24 mouse cellular contexts compared by ENCODE assay signal in the genomic region with DNA sequence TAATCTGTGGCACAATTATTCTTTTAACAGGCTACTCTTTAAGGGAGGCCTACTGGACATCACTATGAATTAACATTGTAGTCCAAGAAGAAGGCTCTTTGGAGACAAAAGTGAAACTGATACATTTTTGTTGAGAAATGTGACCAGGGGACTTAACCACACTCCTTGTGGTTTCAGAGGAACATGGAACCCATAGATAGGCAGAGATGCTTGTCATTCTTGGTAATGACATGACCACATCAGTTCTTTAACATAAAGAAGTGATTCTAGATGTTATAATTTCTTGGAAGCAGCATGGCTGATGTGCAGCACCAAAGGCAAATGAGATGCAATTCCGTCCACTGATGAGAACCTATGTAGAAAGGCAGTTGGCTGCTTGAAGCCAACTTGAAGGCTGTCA.
A peak's percentile ranks its signal among the peaks of the same experiment; 100 is the strongest.
DNase-seq lines count a peak whose midpoint lies in the region; ATAC-seq and TF ChIP-seq lines count a peak whose summit lies in the region.
"Had no signal": no experiment of that assay in that cellular context is flagged by ENCODE, and none has a peak within 500 bp of the region (broad histone marks: within the 10 kb centered on the region; RNA-seq: fewer than 3 reads in every experiment).

No protein-coding gene starts in this region.

- H3K27me3 ChIP-seq in stomach, embryonic 16.5 days (ENCODE audit: control insufficient read depth, insufficient read depth, low read length), result no peaks in the 10 kb centered on the region
- no peaks in the 10 kb centered on the region for H3K27me3 ChIP-seq in stomach, postnatal 0 days (ENCODE audit: control insufficient read depth, insufficient read depth, low read length)
- H3K27me3 ChIP-seq in neural tube, embryonic 15.5 days (replicated peaks), result no peaks in the 10 kb centered on the region
- H3K27me3 ChIP-seq: forebrain, embryonic 13.5 days; heart, embryonic 15.5 days; hindbrain, embryonic 13.5 days; Patski had no signal

- H3K36me3 ChIP-seq in stomach, embryonic 16.5 days (ENCODE audit: control insufficient read depth, insufficient read depth, low read length), result no peaks in the 10 kb centered on the region
- H3K36me3 ChIP-seq in stomach, postnatal 0 days (ENCODE audit: control insufficient read depth, insufficient read depth, low read length), result no peaks in the 10 kb centered on the region
- H3K36me3 ChIP-seq in neural tube, embryonic 15.5 days, result no peaks in the 10 kb centered on the region
- H3K36me3 ChIP-seq: embryonic facial prominence, embryonic 10.5 days; heart, embryonic 15.5 days; hindbrain, embryonic 13.5 days had no signal

- H3K4me1 ChIP-seq in stomach, embryonic 16.5 days (ENCODE audit: control insufficient read depth, insufficient read depth, low read length), result peaks cover 9% of the 10 kb centered on the region
- no peaks in the 10 kb centered on the region; the same call in 1 of the 2 replicates for H3K4me1 ChIP-seq in stomach, postnatal 0 days (replicated peaks; ENCODE audit: control insufficient read depth, insufficient read depth)
- H3K4me1 ChIP-seq in neural tube, embryonic 15.5 days, result no peaks in the 10 kb centered on the region
- H3K4me1 ChIP-seq: embryonic facial prominence, embryonic 10.5 days; forebrain, embryonic 13.5 days; heart, embryonic 15.5 days; hindbrain, embryonic 13.5 days had no signal

- no peak overlapping the region for H3K9ac ChIP-seq in stomach, embryonic 16.5 days (ENCODE audit: low read length)
- no peak overlapping the region for H3K9ac ChIP-seq in stomach, postnatal 0 days (ENCODE audit: low read length)
- H3K9ac ChIP-seq in neural tube, embryonic 15.5 days (replicated peaks), result no peak overlapping the region
- H3K9ac ChIP-seq: forebrain, embryonic 13.5 days; forebrain, postnatal 0 days; heart, embryonic 15.5 days; hindbrain, embryonic 13.5 days had no signal

- no peaks in the 10 kb centered on the region for H3K9me3 ChIP-seq in stomach, embryonic 16.5 days (replicated peaks; ENCODE audit: control insufficient read depth, low read length)
- no peaks in the 10 kb centered on the region for H3K9me3 ChIP-seq in stomach, postnatal 0 days (ENCODE audit: control insufficient read depth, low read length)
- no peaks in the 10 kb centered on the region for H3K9me3 ChIP-seq in neural tube, embryonic 15.5 days (replicated peaks)
- H3K9me3 ChIP-seq: embryonic facial prominence, embryonic 10.5 days; forebrain, embryonic 13.5 days; heart, embryonic 15.5 days; hindbrain, embryonic 13.5 days had no signal

- WGBS in stomach, embryonic 16.5 days, result 90% methylated on average over 1 of the region's 1 CpGs
- WGBS in stomach, postnatal 0 days, result 96% methylated on average over 1 of the region's 1 CpGs
- 86% methylated on average over 1 of the region's 1 CpGs for WGBS in neural tube, embryonic 15.5 days

- H3K4me3 ChIP-seq in stomach, embryonic 16.5 days (replicated peaks; ENCODE audit: low read length), result no peak overlapping the region
- no peak overlapping the region for H3K4me3 ChIP-seq in stomach, postnatal 0 days (ENCODE audit: low read depth, low read length)
- H3K4me3 ChIP-seq in neural tube, embryonic 15.5 days (replicated peaks), result no peak overlapping the region
- H3K4me3 ChIP-seq: embryonic facial prominence, embryonic 10.5 days; forebrain, embryonic 13.5 days; gastrocnemius, adult 2 months; heart, adult 2 months; heart, embryonic 15.5 days; hindbrain, embryonic 13.5 days had no signal

- H3K27ac ChIP-seq in stomach, embryonic 16.5 days (ENCODE audit: low read length), result peak overlapping the region; percentile 11; the same call in 1 of the 2 replicates
- no peak overlapping the region for H3K27ac ChIP-seq in stomach, postnatal 0 days (replicated peaks)
- H3K27ac ChIP-seq in neural tube, embryonic 15.5 days (replicated peaks), result no peak overlapping the region
- H3K27ac ChIP-seq: embryonic facial prominence, embryonic 10.5 days; forebrain, embryonic 13.5 days; gastrocnemius, adult 2 months; heart, adult 2 months; heart, embryonic 15.5 days; hindbrain, embryonic 13.5 days; hindbrain, postnatal 0 days had no signal

- no peak for DNase-seq in stomach, postnatal 0 days (ENCODE audit: low spot score)
- DNase-seq in retina, embryonic 14.5 days (ENCODE audit: low spot score), result no peak
- no peak for DNase-seq in ovary, adult 18-20 months (ENCODE audit: low spot score)
- DNase-seq: adrenal gland, adult 2 months; adrenal gland, postnatal 25 days; cerebellum, adult 18-20 months; cerebellum, adult 9-11 months; cerebellum, postnatal 36 days; forebrain, postnatal 0 days; gastrocnemius, adult 2 months; gastrocnemius, postnatal 25 days; heart, adult 2 months; heart, postnatal 14 days had no signal

- no peak for ATAC-seq in stomach, embryonic 16.5 days (ENCODE audit: insufficient read depth, low FRiP score)
- ATAC-seq in stomach, postnatal 0 days (ENCODE audit: low FRiP score, low TSS enrichment), result no peak
- ATAC-seq in granulocyte monocyte progenitor cell, adult 5-6 weeks (replicated peaks; ENCODE audit: poor library complexity, severe bottlenecking), result peak; percentile 76
- peak; percentile 68 for ATAC-seq in megakaryocyte progenitor cell, adult 5-6 weeks (replicated peaks; ENCODE audit: poor library complexity)
- ATAC-seq in neural tube, embryonic 15.5 days (ENCODE audit: low FRiP score), result no peak
- ATAC-seq: forebrain, embryonic 13.5 days; forebrain, postnatal 0 days; hindbrain, postnatal 0 days; Patski had no signal

- no peak for TF ChIP-seq EP300 in stomach, postnatal 0 days (optimal IDR thresholded peaks at IDR 0.05)

- no peak for TF ChIP-seq CTCF in stomach, postnatal 0 days (IDR thresholded peaks at IDR 0.05; ENCODE audit: low read depth)

- H3K4me2 ChIP-seq in stomach, embryonic 16.5 days (ENCODE audit: low read depth, low read length), result no peak overlapping the region
- H3K4me2 ChIP-seq in stomach, postnatal 0 days (replicated peaks; ENCODE audit: low read depth), result no peak overlapping the region
- H3K4me2 ChIP-seq in neural tube, embryonic 15.5 days, result no peak overlapping the region
- H3K4me2 ChIP-seq: forebrain, embryonic 13.5 days; heart, embryonic 11.5 days; heart, embryonic 15.5 days; hindbrain, embryonic 13.5 days had no signal

Comparison
In these comparisons a context has a peak if more than half of its experiments do, and no peak if none do; other contexts are left out.
1. ATAC-seq: peak in granulocyte monocyte progenitor cell, adult 5-6 weeks (single experiment) and megakaryocyte progenitor cell, adult 5-6 weeks (single experiment); none in stomach, embryonic 16.5 days (single experiment), stomach, postnatal 0 days (single experiment) and neural tube, embryonic 15.5 days (single experiment).